Mouse (Mus musculus): Measurements from ENCODE around the gene Evpl.

Evpl gene

GRCm38 (mm10) chr11:116171959-116172358 is 65.9 kb downstream of the Evpl start:
- DNase-seq (ENCODE audit: low spot score in 2 of 2) = no peak

All from heart, adult 9 months (tissue).